Mouse (Mus musculus): ENCODE results near the gene Gm10153. TPM values are rescaled to one million over a fixed set of nuclear protein-coding genes. Genes with fewer than 3 reads are reported as not detected.
"Not testable (repeated sequence)": the region's sequence is repeated elsewhere in the genome, so short reads cannot be mapped to it uniquely, and the experiment has no call there.

The Gm10153 gene
- polyA plus RNA-seq, 1 experiment from 2014 or later, result not detected

- no peak for ATAC-seq (ENCODE audit: insufficient number of reproducible peaks, insufficient read depth, low FRiP score, low read depth)
- H3K4me3 ChIP-seq (ENCODE audit: control insufficient read depth in 1 of 2, insufficient read depth in 1 of 2, low read depth in 1 of 2, low read length in 2 of 2), result no peak overlapping the region
- H3K4me2 ChIP-seq (ENCODE audit: low read length), result no peak overlapping the region
- H3K27me3 ChIP-seq (ENCODE audit: control insufficient read depth, insufficient read depth, low read length), result no peaks in the 10 kb centered on the region; the same call in 1 of the 2 replicates
- H3K4me1 ChIP-seq (ENCODE audit: control insufficient read depth in 2 of 2, insufficient read depth in 2 of 2, low read length in 2 of 2), result no peaks in the 10 kb centered on the region
- H3K36me3 ChIP-seq (ENCODE audit: control insufficient read depth, insufficient read depth, low read length), result no peaks in the 10 kb centered on the region
- WGBS, result 80% methylated on average over 3 of the region's 3 CpGs
- no peaks in the 10 kb centered on the region for H3K9me3 ChIP-seq (ENCODE audit: control insufficient read depth, low read length)
- H3K9ac ChIP-seq (ENCODE audit: low read length), result no peak overlapping the region
- no peak overlapping the region for H3K27ac ChIP-seq (replicated peaks in 1 of 2; ENCODE audit: control insufficient read depth in 1 of 2, insufficient read depth in 1 of 2, low read depth in 2 of 2, low read length in 2 of 2)
These were observed 30.8 kb downstream of the Gm10153 start for GRCm38 (mm10) chr7:142159366-142159765.

DNA sequence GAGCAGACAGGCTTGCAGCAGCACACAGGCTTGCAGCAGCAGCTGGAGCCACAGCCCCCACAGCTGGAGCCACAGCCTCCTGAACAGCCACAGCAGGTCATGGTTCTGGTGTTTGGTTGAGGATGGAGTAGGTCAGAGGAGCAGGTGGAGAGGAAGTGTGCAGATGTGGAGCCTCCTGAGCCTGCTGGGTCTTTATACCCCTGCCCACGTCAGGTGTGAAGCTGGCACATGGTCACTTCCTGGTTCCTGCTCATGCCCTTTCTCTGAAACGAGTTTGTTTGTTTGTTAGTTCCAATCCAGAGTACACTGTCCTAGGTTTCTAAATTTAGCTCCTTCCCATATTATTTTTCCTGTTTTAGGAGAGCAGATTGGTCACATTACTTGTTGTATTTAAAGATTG is 33.2 kb downstream of the Gm10153 start, which contains the start of gene Gm29735:
Gm29735 (minus strand) TSS at position 101 of the 400 bp plus-strand sequence.
- not testable (repeated sequence) for H3K27ac ChIP-seq (replicated peaks in 1 of 2; ENCODE audit: control insufficient read depth in 1 of 2, insufficient read depth in 1 of 2, low read depth in 2 of 2, low read length in 2 of 2); ATAC-seq (ENCODE audit: insufficient number of reproducible peaks, insufficient read depth, low FRiP score, low read depth); H3K9ac ChIP-seq (ENCODE audit: low read length); H3K9me3 ChIP-seq (ENCODE audit: control insufficient read depth, low read length); H3K4me2 ChIP-seq (ENCODE audit: low read length); H3K27me3 ChIP-seq (ENCODE audit: control insufficient read depth, insufficient read depth, low read length); H3K4me3 ChIP-seq (ENCODE audit: control insufficient read depth in 1 of 2, insufficient read depth in 1 of 2, low read depth in 1 of 2, low read length in 2 of 2); H3K36me3 ChIP-seq (ENCODE audit: control insufficient read depth, insufficient read depth, low read length); H3K4me1 ChIP-seq (ENCODE audit: control insufficient read depth in 2 of 2, insufficient read depth in 2 of 2, low read length in 2 of 2)
- WGBS, result 36% methylated on average over 2 of the region's 2 CpGs

DNA sequence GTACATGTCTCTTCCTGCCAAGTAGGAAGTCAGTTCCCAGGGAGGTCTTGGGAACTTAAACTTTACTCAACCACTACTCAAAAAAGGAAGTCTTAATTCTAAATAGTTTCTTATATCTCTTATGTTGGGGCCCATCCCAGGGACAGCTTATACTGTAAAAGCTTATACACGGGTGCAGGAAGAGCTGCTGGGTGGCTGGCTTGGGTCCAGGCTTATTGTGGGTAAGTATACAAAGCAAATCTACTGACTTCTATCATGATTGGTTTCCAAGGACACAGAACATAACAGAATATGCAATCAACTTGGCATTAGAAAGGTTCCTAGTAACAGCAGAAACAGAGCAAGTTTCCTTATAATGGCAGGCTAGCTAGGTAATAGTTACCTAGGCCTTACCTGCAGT is 34.9 kb downstream of the Gm10153 start:
- no peaks in the 10 kb centered on the region for H3K36me3 ChIP-seq (ENCODE audit: control insufficient read depth, insufficient read depth, low read length)
- H3K4me3 ChIP-seq (ENCODE audit: control insufficient read depth in 1 of 2, insufficient read depth in 1 of 2, low read depth in 1 of 2, low read length in 2 of 2), result no peak overlapping the region
- no peak for ATAC-seq (ENCODE audit: insufficient number of reproducible peaks, insufficient read depth, low FRiP score, low read depth)
- WGBS, result 44% methylated on average over 1 of the region's 1 CpGs
- no peaks in the 10 kb centered on the region for H3K9me3 ChIP-seq (ENCODE audit: control insufficient read depth, low read length)
- no peaks in the 10 kb centered on the region for H3K4me1 ChIP-seq (ENCODE audit: control insufficient read depth in 2 of 2, insufficient read depth in 2 of 2, low read length in 2 of 2)
- H3K27me3 ChIP-seq (ENCODE audit: control insufficient read depth, insufficient read depth, low read length), result no peaks in the 10 kb centered on the region
- no peak overlapping the region for H3K9ac ChIP-seq (ENCODE audit: low read length)
- H3K4me2 ChIP-seq (ENCODE audit: low read length), result no peak overlapping the region
- no peak overlapping the region for H3K27ac ChIP-seq (replicated peaks in 1 of 2; ENCODE audit: control insufficient read depth in 1 of 2, insufficient read depth in 1 of 2, low read depth in 2 of 2, low read length in 2 of 2)

DNA sequence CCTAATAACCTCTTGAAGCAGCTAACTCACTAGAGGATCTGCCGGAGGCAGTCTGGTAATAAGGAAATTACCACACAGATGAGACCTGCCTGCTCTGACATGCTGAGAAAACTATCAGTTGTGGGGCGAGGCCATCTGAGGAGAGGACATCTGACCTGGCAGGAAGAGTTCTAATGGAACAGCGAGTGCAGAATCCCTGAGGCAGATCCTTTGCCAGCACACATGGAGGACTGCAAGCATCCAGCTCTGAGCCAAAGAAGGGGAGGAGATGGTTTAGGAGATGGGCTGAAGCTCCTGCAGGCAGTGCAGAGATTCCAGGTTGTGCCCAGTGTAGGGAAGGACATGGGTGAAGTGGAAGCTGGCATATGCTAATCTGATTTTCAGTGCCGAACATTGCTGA is 38.0 kb downstream of the Gm10153 start:
- no peak for ATAC-seq (ENCODE audit: insufficient number of reproducible peaks, insufficient read depth, low FRiP score, low read depth)
- H3K4me1 ChIP-seq (ENCODE audit: control insufficient read depth in 2 of 2, insufficient read depth in 2 of 2, low read length in 2 of 2), result no peaks in the 10 kb centered on the region
- H3K9me3 ChIP-seq (ENCODE audit: control insufficient read depth, low read length), result no peaks in the 10 kb centered on the region
- H3K27me3 ChIP-seq (ENCODE audit: control insufficient read depth, insufficient read depth, low read length), result no peaks in the 10 kb centered on the region
- WGBS, result 69% methylated on average over 4 of the region's 4 CpGs
- H3K36me3 ChIP-seq (ENCODE audit: control insufficient read depth, insufficient read depth, low read length), result no peaks in the 10 kb centered on the region
- H3K9ac ChIP-seq (ENCODE audit: low read length), result no peak overlapping the region
- H3K4me2 ChIP-seq (ENCODE audit: low read length), result no peak overlapping the region
- H3K4me3 ChIP-seq (ENCODE audit: control insufficient read depth in 1 of 2, insufficient read depth in 1 of 2, low read depth in 1 of 2, low read length in 2 of 2), result no peak overlapping the region
- no peak overlapping the region for H3K27ac ChIP-seq (replicated peaks in 1 of 2; ENCODE audit: control insufficient read depth in 1 of 2, insufficient read depth in 1 of 2, low read depth in 2 of 2, low read length in 2 of 2)

- ATAC-seq (ENCODE audit: insufficient number of reproducible peaks, insufficient read depth, low FRiP score, low read depth), result no peak
- Histone ChIP-seq H3K4me1 (ENCODE audit: control insufficient read depth in 2 of 2, insufficient read depth in 2 of 2, low read length in 2 of 2) (no peaks in the 10 kb centered on the region), H3K4me2 (ENCODE audit: low read length) (no peak overlapping the region), H3K9me3 (ENCODE audit: control insufficient read depth, low read length) (no peaks in the 10 kb centered on the region), H3K36me3 (ENCODE audit: control insufficient read depth, insufficient read depth, low read length) (no peaks in the 10 kb centered on the region), H3K27me3 (ENCODE audit: control insufficient read depth, insufficient read depth, low read length) (0 out of 2 replicates have a peak, but pooled peaks cover 5% of the 10 kb centered on the region), H3K27ac (replicated peaks in 1 of 2; ENCODE audit: control insufficient read depth in 1 of 2, insufficient read depth in 1 of 2, low read depth in 2 of 2, low read length in 2 of 2) (no peak overlapping the region), H3K4me3 (ENCODE audit: control insufficient read depth in 1 of 2, insufficient read depth in 1 of 2, low read depth in 1 of 2, low read length in 2 of 2) (no peak overlapping the region), H3K9ac (ENCODE audit: low read length) (no peak overlapping the region)
These were observed 41.6 kb downstream of the Gm10153 start for GRCm38 (mm10) chr7:142148633-142149032.

GRCm38 (mm10) chr7:142146033-142146432 is 44.2 kb downstream of the Gm10153 start:
- H3K4me1 ChIP-seq (ENCODE audit: control insufficient read depth in 2 of 2, insufficient read depth in 2 of 2, low read length in 2 of 2), result no peaks in the 10 kb centered on the region; a peak in 1 of 4 replicates
- 0% methylated on average over 1 of the region's 1 CpGs for WGBS
- H3K4me2 ChIP-seq (ENCODE audit: low read length), result no peak overlapping the region
- H3K9me3 ChIP-seq (ENCODE audit: control insufficient read depth, low read length), result no peaks in the 10 kb centered on the region
- H3K4me3 ChIP-seq (ENCODE audit: control insufficient read depth in 1 of 2, insufficient read depth in 1 of 2, low read depth in 1 of 2, low read length in 2 of 2), result no peak overlapping the region
- H3K36me3 ChIP-seq (ENCODE audit: control insufficient read depth, insufficient read depth, low read length), result no peaks in the 10 kb centered on the region
- no peak for ATAC-seq (ENCODE audit: insufficient number of reproducible peaks, insufficient read depth, low FRiP score, low read depth)
- H3K9ac ChIP-seq (ENCODE audit: low read length), result no peak overlapping the region
- H3K27me3 ChIP-seq (ENCODE audit: control insufficient read depth, insufficient read depth, low read length), result 0 out of 2 replicates have a peak, but pooled peaks cover 5% of the 10 kb centered on the region
- H3K27ac ChIP-seq (replicated peaks in 1 of 2; ENCODE audit: control insufficient read depth in 1 of 2, insufficient read depth in 1 of 2, low read depth in 2 of 2, low read length in 2 of 2), result no peak overlapping the region

GRCm38 (mm10) chr7:142145413-142145940 is 44.7 kb downstream of the Gm10153 start:
- Histone ChIP-seq H3K4me3 (ENCODE audit: control insufficient read depth in 1 of 2, insufficient read depth in 1 of 2, low read depth in 1 of 2, low read length in 2 of 2) (no peak overlapping the region), H3K4me1 (ENCODE audit: control insufficient read depth in 2 of 2, insufficient read depth in 2 of 2, low read length in 2 of 2) (peaks cover 0 to 2% of the 10 kb centered on the region in 2 experiments; a peak in 1 of 4 replicates), H3K4me2 (ENCODE audit: low read length) (no peak overlapping the region), H3K27me3 (ENCODE audit: control insufficient read depth, insufficient read depth, low read length) (0 out of 2 replicates have a peak, but pooled peaks cover 5% of the 10 kb centered on the region), H3K27ac (replicated peaks in 1 of 2; ENCODE audit: control insufficient read depth in 1 of 2, insufficient read depth in 1 of 2, low read depth in 2 of 2, low read length in 2 of 2) (no peak overlapping the region), H3K9me3 (ENCODE audit: control insufficient read depth, low read length) (no peaks in the 10 kb centered on the region), H3K9ac (ENCODE audit: low read length) (no peak overlapping the region), H3K36me3 (ENCODE audit: control insufficient read depth, insufficient read depth, low read length) (no peaks in the 10 kb centered on the region)
- WGBS, result 33% methylated on average over 4 of the region's 4 CpGs
- no peak for ATAC-seq (ENCODE audit: insufficient number of reproducible peaks, insufficient read depth, low FRiP score, low read depth)

DNA sequence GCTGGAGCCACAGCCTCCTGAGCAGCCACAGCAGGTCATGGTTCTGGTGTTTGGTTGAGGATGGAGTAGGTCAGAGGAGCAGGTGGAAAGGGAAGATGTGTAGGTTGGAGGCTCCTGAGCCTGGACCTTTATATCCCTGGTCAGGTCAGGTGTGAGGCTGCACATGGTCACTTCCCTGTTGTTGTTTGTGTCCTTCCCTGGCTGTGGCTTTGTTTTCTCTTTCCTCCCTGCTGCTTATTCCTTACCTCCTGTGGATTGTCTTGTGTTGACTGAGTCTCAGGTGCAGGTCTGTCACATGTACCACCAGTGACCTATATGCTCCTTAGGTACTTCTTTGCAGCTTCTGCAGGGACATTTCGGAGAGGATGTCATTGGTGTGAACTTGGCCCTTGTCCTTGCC is 45.7 kb downstream of the Gm10153 start, which contains the start of gene Gm45337:
Gm45337 (minus strand) TSS at position 101 of the 400 bp plus-strand sequence.
- Histone ChIP-seq H3K27ac (replicated peaks in 1 of 2; ENCODE audit: control insufficient read depth in 1 of 2, insufficient read depth in 1 of 2, low read depth in 2 of 2, low read length in 2 of 2) (no peak within 1 kb of the TSS), H3K27me3 (ENCODE audit: control insufficient read depth, insufficient read depth, low read length) (0 out of 2 replicates have a peak, but pooled peaks cover 5% of the 10 kb centered on the region), H3K36me3 (ENCODE audit: control insufficient read depth, insufficient read depth, low read length) (no peaks in the 10 kb centered on the region), H3K4me1 (ENCODE audit: control insufficient read depth in 2 of 2, insufficient read depth in 2 of 2, low read length in 2 of 2) (peaks cover 0 to 2% of the 10 kb centered on the region in 2 experiments; a peak in 1 of 4 replicates), H3K9ac (ENCODE audit: low read length) (no peak within 1 kb of the TSS), H3K4me2 (ENCODE audit: low read length) (no peak within 1 kb of the TSS), H3K9me3 (ENCODE audit: control insufficient read depth, low read length) (no peaks in the 10 kb centered on the region), H3K4me3 (ENCODE audit: control insufficient read depth in 1 of 2, insufficient read depth in 1 of 2, low read depth in 1 of 2, low read length in 2 of 2) (no peak within 1 kb of the TSS)
- 57% methylated on average over 1 of the region's 1 CpGs for WGBS
- ATAC-seq (ENCODE audit: insufficient number of reproducible peaks, insufficient read depth, low FRiP score, low read depth), result no peak
